Comparison of ENCODE assay signal across 12 mouse cellular contexts in genomic region chr5:146288048-146288501, GRCm38 (mm10). TPM values are rescaled to one million over a fixed set of nuclear protein-coding genes. Genes with fewer than 3 reads are reported as not detected.
DNase-seq lines count a peak whose midpoint lies in the region; ATAC-seq and TF ChIP-seq lines count a peak whose summit lies in the region.
"Had no signal": no experiment of that assay in that cellular context is flagged by ENCODE, and none has a peak within 500 bp of the region (broad histone marks: within the 10 kb centered on the region; RNA-seq: fewer than 3 reads in every experiment).

No protein-coding gene starts in this region.

- H3K4me3 ChIP-seq in heart, adult 2 months, result no peak overlapping the region
- H3K4me3 ChIP-seq: forebrain, embryonic 13.5 days; midbrain, embryonic 10.5 days had no signal

- TF ChIP-seq POLR2A in heart, adult 2 months (IDR thresholded peaks at IDR 0.05; ENCODE audit: insufficient read depth, low read depth, low read length), result no peak

- no peaks in the 10 kb centered on the region for H3K27me3 ChIP-seq in heart, adult 2 months (ENCODE audit: control insufficient read depth, insufficient read depth, low read length)
- H3K27me3 ChIP-seq: forebrain, embryonic 13.5 days had no signal

- WGBS in heart, adult 2 months, result 50% methylated on average over 13 of the region's 13 CpGs

- intact Hi-C loops in heart, postnatal 10 days (cut with DNase I), result no loop called here
- intact Hi-C loops in heart, adult 2 months (cut with DNase I), result loop anchor here (5.0 kb wide), 3 partner anchors 36 to 81 kb away; partner anchors contain the start of gene Cdk8

- peak; percentile 39 for DNase-seq in cerebellum, adult 11-12 months
- no peak for DNase-seq in cerebellum, postnatal 4 days (ENCODE audit: low spot score in 2 of 2)
- peak; percentile 16 to 18 for DNase-seq in heart, postnatal 10 days
- DNase-seq in heart, adult 2 months, result no peak
- DNase-seq in right cerebral cortex, adult 18-20 months, result peak; percentile 54
- no peak for DNase-seq in right cerebral cortex, postnatal 14 days
- peak; percentile 54 for DNase-seq in telencephalon, adult 2 months (ENCODE audit: low read depth, low spot score)
- DNase-seq: liver, postnatal 0 days had no signal

- H3K79me2 ChIP-seq in heart, adult 2 months (replicated peaks; ENCODE audit: control insufficient read depth, insufficient read depth, low read length), result no peaks in the 10 kb centered on the region

- no peak overlapping the region for H3K27ac ChIP-seq in heart, adult 2 months
- H3K27ac ChIP-seq: forebrain, embryonic 13.5 days; midbrain, embryonic 10.5 days had no signal

- no peak for TF ChIP-seq CTCF in heart, adult 2 months (IDR thresholded peaks at IDR 0.05)

- no peaks in the 10 kb centered on the region; the same call in 1 of the 2 replicates for H3K36me3 ChIP-seq in heart, adult 2 months (ENCODE audit: control insufficient read depth, insufficient read depth, low read length)

- no peaks in the 10 kb centered on the region for H3K4me1 ChIP-seq in heart, adult 2 months (ENCODE audit: control insufficient read depth, insufficient read depth, low read length)
- H3K4me1 ChIP-seq: forebrain, embryonic 13.5 days; midbrain, embryonic 10.5 days had no signal

- no peak for ATAC-seq in megakaryocyte progenitor cell, adult 5-6 weeks (replicated peaks; ENCODE audit: poor library complexity)
- ATAC-seq: forebrain, embryonic 13.5 days; intestine, embryonic 16.5 days; liver, postnatal 0 days had no signal

- TF ChIP-seq EP300 in heart, adult 2 months (IDR thresholded peaks at IDR 0.05; ENCODE audit: insufficient read depth, low read depth, low read length), result no peak

- no peak overlapping the region for H3K9ac ChIP-seq in heart, adult 2 months (ENCODE audit: low read depth, low read length)
- H3K9ac ChIP-seq: forebrain, embryonic 13.5 days; liver, postnatal 0 days had no signal

RNA-seq across cellular contexts. Expression of gene Cdk8, which starts 57.0 kb away (rescaled TPM):
- total RNA-seq in heart, postnatal 10 days (2021), result 10 to 100 TPM; 21.6 to 26.7 TPM
- 10 to 100 TPM; 15.5 to 15.6 TPM for total RNA-seq in heart, adult 2 months (2021)
- polyA plus RNA-seq in heart, adult 2 months (2012; rRNA removed), result 15.0 and 18.8 TPM in 2 replicates
- 53.2 and 55.4 TPM in 2 replicates for total RNA-seq in megakaryocyte progenitor cell, adult 5-6 weeks (2015)
- 41.0 and 50.5 TPM in 2 replicates for total RNA-seq in megakaryocyte progenitor cell, adult 5-6 weeks (2017)

Comparison
In these comparisons a context has a peak if more than half of its experiments do, and no peak if none do; other contexts are left out.
1. DNase-seq: peak in cerebellum, adult 11-12 months (single experiment), heart, postnatal 10 days (2 of 2), right cerebral cortex, adult 18-20 months (single experiment) and telencephalon, adult 2 months (single experiment); none in cerebellum, postnatal 4 days (0 of 2), heart, adult 2 months (0 of 2) and right cerebral cortex, postnatal 14 days (single experiment).